Mouse (Mus musculus): ENCODE data around the gene Slc24a3.

- TF ChIP-seq CTCF (IDR thresholded peaks at IDR 0.05; ENCODE audit: low read depth), result no peak
- TF ChIP-seq EP300 (IDR thresholded peaks at IDR 0.05; ENCODE audit: low read depth), result no peak
Measured at GRCm38 (mm10) chr2:145396579-145396978, 229.0 kb downstream of the Slc24a3 start.

Measured in liver, embryonic 14.5 days (tissue).